Mouse (Mus musculus) layer of hippocampus, adult 8-10 months (tissue): Measurements from ENCODE around the gene Aatk. TPM values are rescaled to one million over a fixed set of nuclear protein-coding genes. Genes with fewer than 3 reads are reported as not detected.

ENCODE experiments used
- DNase-seq, 2 experiments: peaks; one replicate each; pipeline ENCODE4 v3.0.0; 2022; ENCODE audit warnings: low spot score in 2 of 2
- total RNA-seq, 4 experiments: library from RNA; stranded (reverse); gene quantifications; 2 replicates each; pipeline ENCODE4 v1.2.4; 2022

The Aatk gene
- total RNA-seq, 4 experiments from 2014 or later, result 217 to 247 (median 224) TPM

DNA sequence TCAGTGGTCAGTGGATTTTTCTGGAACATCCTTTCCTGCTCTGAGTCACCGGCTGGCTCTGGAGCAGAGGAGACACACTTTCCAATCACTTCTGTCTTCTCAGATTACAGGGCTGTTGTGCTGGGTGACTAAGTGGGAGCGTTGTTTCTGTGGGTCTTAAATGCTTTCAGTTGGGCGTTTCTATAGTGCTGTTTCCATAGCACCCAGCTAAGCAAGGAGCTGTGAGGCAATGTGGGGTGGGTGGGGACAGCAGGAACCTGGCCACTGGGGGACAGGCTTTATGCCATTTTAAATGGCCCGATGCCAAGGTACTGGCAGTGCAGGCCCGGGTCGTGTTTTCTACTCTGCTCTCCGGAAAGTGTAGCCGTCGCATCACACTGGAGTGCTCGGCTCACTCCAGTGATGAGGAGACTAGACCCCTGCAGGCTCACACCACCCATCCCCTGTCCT, 57.8 kb downstream of the Aatk start:
- DNase-seq, result no peak

DNA sequence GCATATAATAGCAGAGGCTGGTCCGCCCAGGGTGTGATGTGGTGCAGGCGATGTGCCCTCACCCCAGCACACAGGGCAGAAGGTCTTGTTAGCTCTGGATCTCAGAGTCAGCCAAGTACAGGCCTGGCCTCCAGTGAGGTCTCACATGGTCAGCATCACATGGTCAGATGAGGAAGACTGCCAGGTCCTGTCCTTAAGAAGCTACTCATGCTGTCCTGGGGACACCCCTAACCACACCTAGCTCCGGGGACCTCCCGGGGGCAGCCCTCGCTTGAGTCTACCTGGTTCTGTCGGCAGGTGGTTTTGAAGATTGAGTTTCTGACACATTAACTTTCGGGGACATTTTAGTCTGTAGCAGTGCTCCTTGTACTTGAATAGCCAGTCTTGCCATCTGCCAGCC, 58.6 kb downstream of the Aatk start:
- no peak for DNase-seq

DNA sequence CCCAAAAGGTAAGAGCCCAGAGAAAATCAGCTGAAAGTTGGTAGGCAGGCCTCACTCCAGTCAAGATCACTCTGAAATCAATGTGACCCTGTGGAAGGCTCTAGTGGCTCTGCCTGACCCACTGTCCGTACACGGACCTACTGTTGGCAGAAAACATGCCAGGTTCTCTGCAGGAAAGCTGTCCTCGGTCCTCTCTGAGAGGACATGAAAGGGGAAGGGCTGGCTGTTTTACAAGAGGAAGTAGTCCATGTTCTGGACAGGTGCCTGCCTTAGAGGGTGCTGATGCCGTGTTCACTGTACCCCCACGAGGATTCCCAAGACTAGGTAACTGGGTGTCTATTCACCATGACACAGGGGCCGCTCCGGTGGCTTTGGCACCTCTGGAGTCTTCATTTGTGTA, 59.1 kb downstream of the Aatk start:
- DNase-seq, result no peak

DNA sequence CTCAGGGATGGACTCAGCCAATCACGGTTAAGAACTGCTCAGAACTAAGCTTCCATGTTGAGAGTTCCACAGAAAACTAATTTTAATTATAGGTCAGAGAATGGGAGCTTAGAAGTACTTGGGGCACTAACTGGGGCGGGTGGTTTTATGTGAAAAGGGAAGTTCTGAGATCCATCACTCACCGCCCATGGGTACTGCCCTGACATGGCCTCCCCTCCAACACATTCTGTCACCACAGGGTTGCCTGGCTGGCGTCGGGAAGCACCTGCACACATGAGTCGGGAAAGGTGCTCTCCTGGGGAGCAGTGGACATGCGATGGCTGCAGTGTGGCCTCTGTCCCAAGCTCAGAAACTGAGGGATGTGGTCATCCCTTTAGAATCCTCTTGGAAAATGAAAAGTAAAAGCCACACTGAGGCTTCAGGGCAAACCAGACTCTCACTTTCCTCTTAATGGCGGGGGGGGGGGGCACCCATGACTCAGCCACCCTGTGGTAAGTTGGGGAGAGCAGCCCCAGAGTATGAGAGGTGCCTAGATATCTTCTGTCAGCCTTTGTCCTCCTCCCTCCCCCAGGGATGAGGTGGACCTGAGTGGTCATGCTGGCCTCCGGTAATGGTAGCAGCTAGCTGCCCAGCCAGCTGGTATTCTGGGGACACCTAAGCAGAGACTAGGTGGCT, 60.1 kb downstream of the Aatk start:
- DNase-seq, result no peak

DNA sequence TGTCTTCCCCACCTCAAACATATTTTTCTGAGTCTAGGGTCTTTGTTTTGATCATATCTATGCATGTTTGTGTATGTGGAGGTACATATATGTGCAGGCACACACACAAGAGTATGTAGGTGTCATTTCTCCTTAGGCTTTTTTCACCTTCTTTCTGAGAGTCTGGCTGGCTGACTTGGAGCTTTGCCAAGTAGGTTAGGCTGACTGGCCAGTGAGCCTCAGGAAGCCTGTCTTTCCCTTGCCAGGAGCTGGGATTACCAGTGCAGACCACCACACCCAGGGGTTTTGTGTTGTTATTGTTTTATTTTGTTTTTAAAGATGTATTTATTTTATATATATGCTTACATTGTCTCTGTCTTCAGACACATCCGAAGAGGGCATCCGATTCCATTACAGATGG, 63.8 kb downstream of the Aatk start:
- no peak for DNase-seq

DNA sequence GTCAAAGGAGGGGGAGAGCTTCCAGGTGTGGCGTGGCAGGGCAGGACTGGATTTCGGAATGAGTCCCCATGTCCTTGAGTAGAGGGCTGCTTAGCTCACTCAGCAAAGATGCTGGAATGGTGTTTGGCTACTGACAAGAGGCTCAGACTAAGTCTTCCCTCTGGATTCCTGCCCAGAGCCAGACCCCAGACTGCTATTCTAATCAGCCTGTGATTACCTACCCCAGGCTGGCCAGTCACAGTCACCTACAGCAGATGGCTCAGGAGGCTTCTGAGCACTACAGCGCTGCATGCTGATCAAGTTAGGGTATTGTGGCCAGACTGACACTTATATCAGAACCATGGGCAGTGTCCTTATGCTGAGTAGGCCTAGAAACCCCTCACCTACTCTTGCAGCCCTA, 64.7 kb downstream of the Aatk start:
- DNase-seq, result no peak

DNA sequence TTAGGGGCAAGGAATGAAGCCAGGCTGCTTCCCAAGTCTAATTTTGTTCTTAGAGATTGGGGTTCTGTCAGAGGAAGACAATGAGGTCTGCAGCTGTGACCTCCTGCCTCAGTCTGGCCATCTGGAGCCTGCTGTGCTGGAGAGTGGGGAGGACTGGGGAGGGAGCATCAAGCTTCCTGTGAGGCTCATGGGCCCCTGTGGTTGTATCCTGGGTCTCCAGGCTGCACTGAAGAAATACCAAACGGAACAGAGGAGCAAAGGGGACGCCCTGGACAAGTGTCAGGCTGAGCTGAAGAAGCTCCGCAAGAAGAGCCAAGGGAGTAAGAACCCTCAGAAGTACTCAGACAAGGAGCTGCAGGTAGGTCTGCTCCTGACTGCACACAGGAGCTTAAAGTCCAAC, 65.2 kb downstream of the Aatk start:
- DNase-seq, result no peak

DNA sequence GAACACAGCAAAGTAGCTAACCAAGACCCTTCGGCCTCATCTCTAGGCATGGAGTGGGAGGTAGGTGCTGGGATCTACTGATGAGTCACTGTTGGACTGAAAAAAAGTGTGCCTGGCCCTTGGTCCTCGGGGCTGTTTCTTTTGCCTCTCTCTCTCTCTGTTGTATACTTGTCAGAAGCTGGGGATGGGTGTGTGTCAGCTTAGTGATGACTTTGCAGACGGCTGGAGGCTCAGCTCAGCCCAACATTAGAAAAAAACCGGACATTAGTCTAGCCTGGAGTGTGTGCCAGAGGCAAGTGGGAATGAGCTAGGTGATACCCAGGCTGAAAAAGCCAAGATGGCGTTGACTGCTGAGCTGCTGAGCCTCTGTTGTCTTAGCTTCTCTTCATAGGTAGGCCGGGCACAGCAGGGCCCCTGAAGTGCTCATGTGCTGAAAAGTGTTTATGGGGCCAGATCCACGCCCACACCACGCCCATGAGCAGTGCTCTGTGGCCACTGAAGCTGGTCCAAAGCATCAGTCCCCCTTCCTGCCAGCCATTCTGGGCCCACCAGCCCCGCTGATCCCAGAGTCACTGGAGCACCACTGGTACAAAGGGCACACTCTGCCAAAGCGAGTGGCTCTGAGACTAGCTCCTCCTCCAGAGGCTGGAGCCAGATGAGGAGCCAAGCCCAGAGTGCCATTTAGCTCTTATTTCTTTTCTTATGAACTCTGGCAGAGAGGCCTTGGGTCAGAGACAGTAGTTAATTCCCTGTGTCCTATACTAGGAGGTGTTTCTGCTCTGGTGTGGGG, 67.2 kb downstream of the Aatk start:
- DNase-seq, result no peak

DNA sequence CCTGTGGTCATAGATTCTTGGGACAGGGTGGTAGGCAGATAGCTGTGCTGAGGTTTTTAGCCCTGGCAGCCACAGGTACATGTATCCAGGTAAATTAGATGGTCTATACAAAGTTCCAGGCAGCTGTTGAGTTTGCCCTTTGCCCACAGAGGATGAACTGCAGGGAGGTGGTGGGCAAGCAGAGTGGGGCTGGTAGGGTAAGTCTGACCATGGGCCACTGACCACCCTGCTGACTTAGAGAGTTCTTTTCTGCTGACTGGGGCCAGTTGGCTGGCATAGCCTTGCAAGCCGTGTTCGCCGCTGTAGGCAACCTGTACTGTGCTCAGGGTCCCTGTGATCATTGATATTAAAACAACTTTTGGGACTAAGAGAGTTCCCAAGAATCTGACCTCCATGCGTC, 68.3 kb downstream of the Aatk start:
- no peak for DNase-seq

DNA sequence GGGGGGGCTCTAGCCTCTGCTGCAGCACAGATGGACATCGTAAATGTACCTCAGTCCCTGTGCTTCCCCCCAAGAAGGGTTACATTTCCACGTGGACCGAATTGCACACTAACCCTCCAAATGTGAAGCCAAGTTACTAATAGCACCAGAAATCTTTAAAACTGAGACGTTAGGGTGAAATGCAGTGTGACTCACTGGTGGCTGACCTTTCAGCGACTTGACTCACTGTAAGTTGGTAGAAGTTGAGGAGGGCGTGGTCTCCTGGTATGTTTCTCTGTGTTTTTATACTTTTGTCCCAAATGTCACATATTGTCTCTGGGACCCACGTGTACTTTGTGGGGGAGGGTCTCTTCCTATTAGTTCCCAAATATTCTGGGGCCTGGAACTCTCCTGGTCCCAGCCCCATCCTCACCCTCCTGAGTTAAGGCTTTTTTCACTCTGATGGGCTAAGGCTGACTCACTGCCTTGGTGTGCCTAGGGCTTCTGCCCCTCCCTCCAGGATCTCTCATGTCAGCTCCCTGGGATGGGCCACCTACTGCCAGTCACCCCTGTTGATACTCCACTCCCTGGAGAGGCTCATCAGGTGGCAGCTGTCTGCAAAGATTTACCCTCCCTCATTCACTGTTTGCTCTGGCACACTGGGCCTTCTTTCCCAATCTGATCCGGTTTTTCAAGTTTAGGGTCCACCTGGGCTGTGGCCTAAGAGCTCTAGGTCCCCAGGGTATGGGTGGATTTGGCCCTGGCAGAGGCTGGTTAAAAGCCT, 71.0 kb downstream of the Aatk start:
- DNase-seq, result no peak

DNA sequence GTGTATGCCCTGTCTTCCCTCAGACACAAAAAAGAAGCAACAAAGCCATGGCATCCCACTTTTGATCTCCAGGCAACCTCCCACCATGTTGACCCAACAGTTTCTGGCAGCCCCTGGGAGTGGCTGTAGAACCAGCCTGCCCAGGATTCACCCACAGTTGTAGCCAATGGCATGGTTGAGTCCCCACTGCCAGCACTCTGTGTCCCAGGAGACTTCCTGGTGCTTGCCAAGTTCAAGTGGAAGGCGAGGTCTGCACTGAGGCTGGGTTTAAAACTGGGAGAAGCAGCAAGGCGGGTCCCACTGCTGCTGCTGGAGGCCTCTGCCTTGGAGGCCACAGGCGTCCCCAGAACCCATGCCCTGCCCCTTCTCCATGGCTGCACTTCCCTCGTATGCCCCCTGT, 73.2 kb downstream of the Aatk start:
- DNase-seq, result no peak

DNA sequence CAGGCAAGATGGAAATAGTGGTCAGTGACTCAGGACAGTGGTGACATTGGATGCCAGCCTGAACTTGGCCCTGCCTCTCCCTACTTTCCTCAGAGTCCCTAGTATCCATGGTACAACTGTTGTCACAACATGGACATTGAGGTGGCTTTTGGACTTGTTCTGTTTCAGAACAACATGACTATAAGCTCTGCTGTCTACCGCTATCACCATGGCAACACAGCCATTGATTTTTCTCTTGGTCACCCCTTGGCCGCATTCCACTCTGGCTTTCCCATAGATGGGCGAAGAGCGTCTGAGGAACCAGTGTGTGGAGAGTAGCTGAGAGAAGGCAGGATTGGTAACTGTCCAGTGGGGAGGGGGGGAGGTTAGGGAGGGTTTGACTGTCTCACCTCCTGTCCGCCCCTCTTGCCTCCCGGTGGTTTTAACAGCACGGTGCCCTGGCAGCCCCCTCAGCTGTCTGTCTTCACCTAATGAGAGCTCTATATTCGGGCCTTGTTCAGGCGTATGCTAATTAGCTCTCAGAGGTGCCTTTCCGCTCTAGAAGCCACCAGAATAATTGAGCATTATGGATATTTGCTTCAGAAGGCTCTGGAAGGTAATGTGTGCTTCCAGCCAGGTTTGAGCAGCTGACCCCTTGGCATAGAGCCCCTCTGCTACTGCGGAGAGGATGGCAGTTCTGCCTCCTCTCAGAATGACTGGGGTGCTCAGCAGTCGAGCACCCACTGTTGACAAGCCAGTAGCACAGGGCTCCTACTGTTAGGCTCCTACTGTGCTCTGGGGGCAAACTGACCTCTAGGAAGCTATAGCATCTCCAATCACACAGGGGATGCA, 76.7 kb downstream of the Aatk start:
- no peak for DNase-seq

DNA sequence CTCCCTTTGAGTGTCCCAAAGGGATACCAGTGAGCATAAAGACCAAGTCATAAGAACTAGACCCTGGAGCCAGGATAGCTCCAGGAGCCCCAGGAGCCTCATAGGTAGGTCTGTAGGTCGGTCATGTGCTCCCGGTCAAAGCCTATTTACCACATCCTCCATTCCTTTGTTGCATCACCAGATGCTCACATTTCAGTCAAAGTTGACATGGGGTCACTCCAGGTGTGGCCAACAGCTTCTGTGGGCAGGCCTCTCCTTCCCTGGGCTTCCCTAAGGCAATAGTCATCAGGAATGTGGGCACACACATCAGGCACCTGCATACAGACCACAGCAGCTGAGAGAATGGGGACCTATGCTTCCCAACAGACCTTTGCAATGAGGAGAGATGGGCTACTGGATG, 79.1 kb downstream of the Aatk start:
- no peak for DNase-seq

DNA sequence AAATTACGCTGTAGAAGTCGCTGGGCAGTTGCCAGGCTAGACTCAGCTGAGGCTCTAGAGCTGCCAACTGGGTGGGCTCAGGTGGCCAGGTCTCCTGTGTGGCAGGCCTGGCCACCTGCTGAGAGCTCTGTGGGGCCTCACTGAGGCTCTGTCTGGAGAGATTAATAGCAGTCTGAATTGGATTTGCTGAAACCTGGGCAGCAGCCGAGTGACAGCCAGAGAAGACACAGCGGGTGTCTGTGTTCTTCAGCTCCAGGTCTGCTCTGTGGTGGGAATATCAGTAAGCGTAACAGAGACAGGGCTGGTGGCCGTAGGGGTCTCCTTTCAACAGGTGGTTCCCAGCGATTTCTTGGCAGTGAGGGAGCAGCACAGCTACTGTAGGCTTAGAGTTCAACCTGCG, 79.6 kb downstream of the Aatk start:
- no peak for DNase-seq

DNA sequence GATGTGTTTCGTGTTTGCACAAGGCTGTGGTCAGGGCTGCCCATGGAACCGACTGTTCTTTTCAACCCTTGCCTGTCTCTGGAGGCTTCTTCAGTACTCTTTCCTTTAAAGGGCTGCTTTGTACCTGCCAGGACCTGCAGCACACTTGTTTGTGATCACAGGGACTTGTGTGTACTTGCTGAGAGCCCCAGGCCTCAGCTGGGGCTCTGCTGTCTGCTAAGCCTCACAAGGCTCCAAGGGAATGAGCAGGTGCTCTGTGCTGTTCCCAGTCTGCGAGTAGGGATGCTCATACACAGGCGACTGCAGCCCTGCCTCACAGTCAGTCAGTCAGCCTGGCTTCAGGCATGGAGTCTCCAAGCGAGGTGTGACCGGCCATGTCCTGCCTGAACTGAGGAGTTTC, 80.7 kb downstream of the Aatk start:
- no peak for DNase-seq

DNA sequence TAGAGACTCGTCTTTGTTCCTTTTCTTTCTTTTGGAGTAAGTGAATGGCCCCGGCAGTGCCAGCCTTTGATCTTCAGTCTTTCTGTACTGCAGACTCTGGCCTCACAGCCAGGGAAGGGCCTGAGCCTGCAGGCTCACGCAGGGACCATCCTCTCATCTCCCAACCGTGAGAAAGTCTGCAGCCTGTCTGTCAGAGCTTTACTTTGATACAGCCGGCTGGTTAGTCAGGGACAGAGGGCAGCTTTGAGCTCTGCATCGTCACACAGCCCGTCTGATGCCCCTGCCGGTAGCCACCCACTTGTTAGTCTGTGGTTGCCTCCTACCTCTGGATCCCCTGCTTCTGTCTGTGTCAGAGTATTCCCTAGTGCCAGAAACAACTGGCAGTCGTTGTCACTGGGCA, 81.9 kb downstream of the Aatk start:
- no peak for DNase-seq

DNA sequence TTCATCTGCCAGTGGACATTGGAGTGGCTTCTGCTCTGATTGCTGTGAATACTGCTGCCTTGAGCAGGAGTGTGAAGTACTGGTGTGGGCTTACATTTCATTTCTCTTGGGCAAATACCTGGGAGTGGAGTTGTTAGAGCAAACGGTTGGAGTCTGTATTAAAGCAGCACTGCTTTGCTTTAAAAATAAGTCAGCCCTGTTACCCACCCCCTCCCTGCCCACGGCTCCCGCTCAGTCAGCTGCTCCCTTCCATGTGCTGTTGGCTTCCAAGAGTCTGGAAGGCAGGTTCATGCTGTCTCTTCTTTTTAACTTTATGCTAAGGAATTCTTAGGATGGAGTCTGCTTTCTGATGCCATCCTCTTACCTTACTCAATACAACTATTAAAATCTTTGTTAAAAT, 85.5 kb downstream of the Aatk start:
- no peak for DNase-seq

DNA sequence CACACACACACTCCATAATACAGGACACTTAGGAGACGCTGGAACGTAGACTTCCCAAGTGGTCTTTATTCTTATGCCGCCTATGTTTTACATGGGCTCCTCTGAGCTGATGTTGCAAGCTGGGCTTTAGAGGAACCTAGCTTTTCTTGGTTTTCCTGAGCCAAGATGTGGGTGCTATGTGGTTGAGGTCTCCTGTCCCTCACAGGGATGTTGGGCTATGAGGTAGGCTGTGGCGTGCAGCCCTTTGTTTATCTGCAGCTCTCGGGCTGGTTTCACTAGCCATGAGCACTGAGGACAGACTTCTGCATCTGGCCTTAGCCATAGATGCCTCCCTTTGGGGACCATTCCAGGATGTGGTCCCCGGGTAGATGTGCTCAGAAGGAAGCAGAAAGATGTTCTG, 86.3 kb downstream of the Aatk start:
- no peak for DNase-seq

DNA sequence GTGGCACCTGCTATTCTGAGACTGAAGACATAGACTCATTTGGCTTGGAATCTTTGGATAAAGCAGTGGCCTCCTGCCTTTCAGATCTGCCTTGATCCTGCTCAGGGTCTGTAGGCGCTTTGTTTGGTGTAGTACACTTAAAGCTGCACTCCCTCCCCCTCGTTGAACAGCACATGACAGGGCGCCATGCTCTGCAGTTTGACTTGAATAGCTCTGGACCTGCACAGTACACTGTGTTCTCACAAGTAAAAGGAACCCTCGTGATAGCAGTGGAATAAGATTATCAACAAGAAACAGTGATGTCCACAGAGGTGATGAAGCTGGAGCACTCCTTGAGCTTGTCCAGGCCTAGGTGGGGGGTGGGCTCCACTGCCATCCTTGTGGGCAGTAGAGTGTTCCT, 87.3 kb downstream of the Aatk start:
- DNase-seq, result no peak

DNA sequence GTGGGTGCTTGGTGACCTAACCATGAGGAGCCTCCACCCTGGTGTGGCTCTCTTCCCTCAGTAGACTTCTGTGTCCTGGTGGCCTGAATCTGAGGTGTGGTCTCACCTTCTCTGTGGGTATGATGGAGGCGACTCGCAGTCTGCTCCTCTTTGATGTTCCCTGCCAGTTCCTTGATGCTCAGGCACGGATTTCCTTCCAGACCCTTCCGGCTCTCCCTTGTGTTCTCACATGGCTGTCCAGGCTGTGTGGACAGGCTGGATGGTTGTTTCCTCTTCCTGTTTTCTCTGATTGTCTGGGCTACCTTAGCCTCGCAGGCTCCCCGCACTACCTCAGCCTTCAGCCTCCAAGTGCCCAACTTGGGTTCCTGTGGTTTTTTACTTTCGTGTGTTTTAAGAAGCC, 88.1 kb downstream of the Aatk start:
- no peak for DNase-seq
